Mouse (Mus musculus): ENCODE measurements around the gene Cbr2. TPM values are rescaled to one million over a fixed set of nuclear protein-coding genes. Genes with fewer than 3 reads are reported as not detected.

Cbr2 gene
- polyA plus RNA-seq, 1 experiment from 2014 or later = 3.6 TPM

GRCm38 (mm10) chr11:120727169-120727527, 4.8 kb downstream of the Cbr2 start, which contains the start of gene Dcxr:
Gene Dcxr (minus strand): TSS chr11:120727281.
- ATAC-seq (replicated peaks; ENCODE audit: low FRiP score, low read depth) = peak; percentile 88
- Histone ChIP-seq H3K4me3 (replicated peaks; ENCODE audit: low read depth, low read length) (peak within 1 kb of the TSS; percentile 54), H3K27ac (peak within 1 kb of the TSS; percentile 78), H3K9ac (ENCODE audit: low read depth, low read length) (peak within 1 kb of the TSS; percentile 54), H3K4me1 (replicated peaks; ENCODE audit: insufficient read depth, low read length) (peaks cover 10% of the 10 kb centered on the region; the same call in 1 of the 2 replicates), H3K9me3 (replicated peaks; ENCODE audit: low read length) (no peaks in the 10 kb centered on the region), H3K27me3 (ENCODE audit: insufficient read depth, low read length) (no peaks in the 10 kb centered on the region), H3K4me2 (ENCODE audit: low read length) (peak within 1 kb of the TSS; percentile 85), H3K36me3 (ENCODE audit: insufficient read depth, low read length) (peaks cover 3% of the 10 kb centered on the region; the same call in 1 of the 2 replicates)
- 0% methylated on average over 14 of the region's 14 CpGs for WGBS
- TF ChIP-seq CTCF (IDR thresholded peaks at IDR 0.05; ENCODE audit: low read depth) = peak; percentile 68
- DNase-seq (ENCODE audit: low spot score) = peak; percentile 98

GRCm38 (mm10) chr11:120726243-120727168, 5.4 kb downstream of the Cbr2 start:
- Histone ChIP-seq H3K4me3 (replicated peaks; ENCODE audit: low read depth, low read length) (peak overlapping the region; percentile 54), H3K27ac (peak overlapping the region; percentile 78), H3K4me2 (ENCODE audit: low read length) (peak overlapping the region; percentile 85), H3K27me3 (ENCODE audit: insufficient read depth, low read length) (no peaks in the 10 kb centered on the region), H3K4me1 (replicated peaks; ENCODE audit: insufficient read depth, low read length) (peaks cover 16% of the 10 kb centered on the region; the same call in 1 of the 2 replicates), H3K9me3 (replicated peaks; ENCODE audit: low read length) (no peaks in the 10 kb centered on the region), H3K36me3 (ENCODE audit: insufficient read depth, low read length) (peaks cover 3% of the 10 kb centered on the region; the same call in 1 of the 2 replicates), H3K9ac (ENCODE audit: low read depth, low read length) (peak overlapping the region; percentile 54)
- WGBS = 18% methylated on average over 33 of the region's 36 CpGs
- ATAC-seq (replicated peaks; ENCODE audit: low FRiP score, low read depth) (peak; percentile 44), DNase-seq (ENCODE audit: low spot score) (no peak)
- TF ChIP-seq CTCF (IDR thresholded peaks at IDR 0.05; ENCODE audit: low read depth) = peak; percentile 9; the same call in 1 of the 2 replicates

GRCm38 (mm10) chr11:120723509-120723908, 8.4 kb downstream of the Cbr2 start:
- Histone ChIP-seq H3K4me1 (replicated peaks; ENCODE audit: insufficient read depth, low read length) (peaks cover 24% of the 10 kb centered on the region; the same call in 1 of the 2 replicates), H3K9me3 (replicated peaks; ENCODE audit: low read length) (no peaks in the 10 kb centered on the region), H3K27me3 (ENCODE audit: insufficient read depth, low read length) (no peaks in the 10 kb centered on the region), H3K36me3 (ENCODE audit: insufficient read depth, low read length) (peaks cover 5% of the 10 kb centered on the region; the same call in 1 of the 2 replicates), H3K27ac (no peak overlapping the region), H3K4me2 (ENCODE audit: low read length) (no peak overlapping the region), H3K4me3 (replicated peaks; ENCODE audit: low read depth, low read length) (no peak overlapping the region), H3K9ac (ENCODE audit: low read depth, low read length) (no peak overlapping the region)
- WGBS = 90% methylated on average over 7 of the region's 7 CpGs
- no peak for TF ChIP-seq CTCF (IDR thresholded peaks at IDR 0.05; ENCODE audit: low read depth)
- ATAC-seq (replicated peaks; ENCODE audit: low FRiP score, low read depth) (no peak), DNase-seq (ENCODE audit: low spot score) (no peak)

GRCm38 (mm10) chr11:120722761-120723382, 9.0 kb downstream of the Cbr2 start:
- no peaks in the 10 kb centered on the region for H3K9me3 ChIP-seq (replicated peaks; ENCODE audit: low read length)
- ATAC-seq (replicated peaks; ENCODE audit: low FRiP score, low read depth) (no peak), DNase-seq (ENCODE audit: low spot score) (no peak)
- no peak overlapping the region for H3K9ac ChIP-seq (ENCODE audit: low read depth, low read length)
- H3K36me3 ChIP-seq (ENCODE audit: insufficient read depth, low read length) = peaks cover 5% of the 10 kb centered on the region; the same call in 1 of the 2 replicates
- no peaks in the 10 kb centered on the region for H3K27me3 ChIP-seq (ENCODE audit: insufficient read depth, low read length)
- no peak for TF ChIP-seq CTCF (IDR thresholded peaks at IDR 0.05; ENCODE audit: low read depth)
- no peak overlapping the region for H3K4me2 ChIP-seq (ENCODE audit: low read length)
- no peak overlapping the region for H3K4me3 ChIP-seq (replicated peaks; ENCODE audit: low read depth, low read length)
- 84% methylated on average over 11 of the region's 11 CpGs for WGBS
- H3K27ac ChIP-seq = no peak overlapping the region
- H3K4me1 ChIP-seq (replicated peaks; ENCODE audit: insufficient read depth, low read length) = peaks cover 24% of the 10 kb centered on the region; the same call in 1 of the 2 replicates

GRCm38 (mm10) chr11:120722067-120722630, 9.8 kb downstream of the Cbr2 start:
- Histone ChIP-seq H3K4me2 (ENCODE audit: low read length) (peak overlapping the region; percentile 99), H3K9ac (ENCODE audit: low read depth, low read length) (peak overlapping the region; percentile 76), H3K27ac (no peak overlapping the region), H3K4me1 (replicated peaks; ENCODE audit: insufficient read depth, low read length) (peaks cover 24% of the 10 kb centered on the region; the same call in 1 of the 2 replicates), H3K9me3 (replicated peaks; ENCODE audit: low read length) (no peaks in the 10 kb centered on the region), H3K4me3 (replicated peaks; ENCODE audit: low read depth, low read length) (peak overlapping the region; percentile 55), H3K36me3 (ENCODE audit: insufficient read depth, low read length) (peaks cover 9% of the 10 kb centered on the region; the same call in 1 of the 2 replicates), H3K27me3 (ENCODE audit: insufficient read depth, low read length) (no peaks in the 10 kb centered on the region)
- no peak for DNase-seq (ENCODE audit: low spot score)
- TF ChIP-seq CTCF (IDR thresholded peaks at IDR 0.05; ENCODE audit: low read depth) = 0 out of 2 replicates have a peak, but pooled peaks have one; percentile 20
- 22% methylated on average over 21 of the region's 21 CpGs for WGBS
- no peak for ATAC-seq (replicated peaks; ENCODE audit: low FRiP score, low read depth)

All from kidney, postnatal 0 days (tissue).